1 mouse cellular context compared by ENCODE assay signal in the genomic region with DNA sequence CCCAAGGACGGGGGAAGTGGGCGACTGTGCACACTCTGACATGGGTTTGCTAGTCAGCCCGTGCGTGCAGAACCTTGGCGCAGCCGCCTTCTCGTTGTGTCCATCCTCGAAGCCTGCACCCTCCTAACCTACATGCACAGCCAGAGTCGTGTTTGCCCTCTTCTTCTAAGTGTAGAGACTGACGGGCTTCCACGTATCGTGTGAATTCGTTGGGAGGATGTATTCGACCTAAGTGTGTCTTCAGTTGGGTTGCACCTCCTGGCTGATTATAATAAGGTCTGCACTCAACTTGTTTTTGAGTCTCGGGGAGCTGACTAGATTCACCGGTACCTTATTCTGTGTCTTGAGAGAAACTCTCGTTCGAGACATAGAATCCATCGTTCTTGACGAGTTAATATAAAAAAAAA.
TF ChIP-seq lines count a peak whose summit lies in the region.

No protein-coding gene starts in this region.

TF ChIP-seq in CH12.LX, 34 proteins besides CTCF, POLR2A, EP300 and RAD21 (continued from another document):
- peak; percentile 90; the same call in 1 of the 2 replicates for TF ChIP-seq CHD1 (IDR thresholded peaks at IDR 0.05; ENCODE audit: low read depth, low read length)
- no peak for TF ChIP-seq KAT2A (IDR thresholded peaks at IDR 0.05; ENCODE audit: insufficient replicate concordance, low read length)
- TF ChIP-seq MAFK (IDR thresholded peaks at IDR 0.05; ENCODE audit: insufficient replicate concordance, low read length): no peak
- TF ChIP-seq SMC3 (IDR thresholded peaks at IDR 0.05; ENCODE audit: low read depth, low read length): no peak
- TF ChIP-seq SIN3A (IDR thresholded peaks at IDR 0.05; ENCODE audit: low read length): peak; percentile 22; the same call in 1 of the 2 replicates
- no peak for TF ChIP-seq ZKSCAN1 (IDR thresholded peaks at IDR 0.05; ENCODE audit: borderline replicate concordance, low read depth, low read length)
- no peak for TF ChIP-seq JUN (IDR thresholded peaks at IDR 0.05; ENCODE audit: insufficient read depth, low read depth, low read length)
- no peak for TF ChIP-seq RCOR1 (conservative IDR thresholded peaks at IDR 0.05; ENCODE audit: low read depth, low read length)
